Mouse (Mus musculus) inflammation-experienced regulatory T-cells, adult 6 months (primary cell): Measurements from ENCODE around the gene Btla. TPM values are rescaled to one million over a fixed set of nuclear protein-coding genes. Genes with fewer than 3 reads are reported as not detected.

ENCODE experiments used
- ATAC-seq: one replicate; pipeline ENCODE4 v1.8.0; 2017
- polyA plus RNA-seq, 3 experiments: library from polyadenylated mRNA; unstranded; fragments of 100-300 nt; shearing (Covaris generic); gene quantifications; one replicate each; pipeline ENCODE4 v1.2.1; 2017

The Btla gene
- polyA plus RNA-seq: 10 to 100 TPM; 56.8 to 63.2 (median 60.4) TPM

DNA sequence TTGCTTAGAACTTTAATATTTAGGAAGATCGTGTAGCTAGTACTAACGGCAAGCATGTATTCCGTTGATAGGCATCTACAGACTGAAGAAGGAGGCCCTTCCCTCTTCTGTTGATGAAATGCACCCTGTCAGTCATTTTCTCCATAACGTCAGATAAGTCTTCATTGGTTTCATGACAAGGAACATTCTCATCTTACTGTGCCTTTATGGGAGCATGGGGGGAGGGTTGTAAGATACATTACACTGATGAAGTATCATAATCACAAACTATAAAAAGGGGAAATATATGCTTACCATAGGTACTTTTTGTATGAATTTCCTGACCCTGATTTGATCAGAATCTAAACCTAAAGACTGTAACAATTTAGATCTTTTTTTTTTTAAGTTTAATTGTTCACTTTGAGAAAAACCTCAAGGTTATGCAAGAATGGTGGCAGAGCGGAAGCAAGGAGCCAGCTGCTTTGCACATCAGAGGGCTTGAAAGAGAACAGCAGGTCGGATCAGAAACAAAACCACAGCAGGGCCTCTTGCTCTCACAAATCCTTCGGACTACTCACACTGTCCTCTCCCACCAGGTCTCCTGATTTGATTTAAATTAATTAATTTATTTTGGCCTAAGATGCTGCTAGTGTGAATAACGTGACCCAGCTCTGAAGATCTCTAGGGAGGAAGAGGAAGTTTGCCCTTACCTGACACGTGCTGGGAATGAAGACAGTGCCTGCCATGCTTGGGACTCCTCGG lies at the start of gene Btla:
Gene Btla (plus strand): TSS at position 668 of the 741 bp plus-strand sequence.
- peak; percentile 68 for ATAC-seq

GRCm38 (mm10) chr16:45178552-45178951 lies 45.6 kb upstream of the Btla start:
- ATAC-seq: no peak

- ATAC-seq: peak; percentile 55
Measured at GRCm38 (mm10) chr16:45181824-45182223, 42.3 kb upstream of the Btla start.

DNA sequence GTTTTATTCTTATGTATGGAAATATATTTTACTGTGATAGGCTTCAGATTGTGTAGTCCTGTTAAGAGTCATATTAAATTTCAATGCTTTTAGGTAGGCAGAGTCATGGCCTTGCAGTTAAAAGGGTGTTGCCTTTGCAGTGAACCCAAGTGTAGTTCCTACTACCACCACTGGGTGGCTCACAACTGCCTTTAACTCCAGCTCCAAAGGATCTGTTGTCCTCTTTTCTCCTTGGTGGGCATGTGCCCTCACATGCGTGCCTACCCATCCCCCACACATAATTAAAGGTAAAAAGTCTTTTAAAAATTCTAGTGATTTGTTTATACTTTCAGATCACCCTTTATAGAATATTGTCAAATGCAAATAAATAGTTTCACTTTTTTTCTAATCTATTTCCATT lies 31.5 kb upstream of the Btla start:
- peak; percentile 76 for ATAC-seq

DNA sequence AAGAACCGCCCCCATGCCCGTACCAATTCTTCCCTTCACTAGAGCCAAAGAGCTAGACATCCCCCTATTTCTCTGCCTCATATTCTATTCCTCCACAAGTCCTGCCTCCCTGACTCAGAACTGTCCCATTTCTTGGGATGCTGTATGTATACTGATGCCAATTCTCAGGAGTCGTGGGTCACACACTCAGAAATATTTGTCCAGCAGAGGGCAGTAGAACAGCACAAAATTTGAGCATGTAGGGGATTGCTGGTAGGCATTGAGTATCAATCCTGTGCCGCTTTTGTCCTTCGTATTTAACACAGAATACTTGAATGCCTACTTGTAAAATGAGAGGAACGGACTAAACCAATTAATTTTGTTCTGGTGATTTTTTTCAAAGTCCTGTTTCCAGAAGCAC lies 27.3 kb upstream of the Btla start:
- peak; percentile 81 for ATAC-seq

GRCm38 (mm10) chr16:45201395-45201794 lies 22.7 kb upstream of the Btla start:
- no peak for ATAC-seq

DNA sequence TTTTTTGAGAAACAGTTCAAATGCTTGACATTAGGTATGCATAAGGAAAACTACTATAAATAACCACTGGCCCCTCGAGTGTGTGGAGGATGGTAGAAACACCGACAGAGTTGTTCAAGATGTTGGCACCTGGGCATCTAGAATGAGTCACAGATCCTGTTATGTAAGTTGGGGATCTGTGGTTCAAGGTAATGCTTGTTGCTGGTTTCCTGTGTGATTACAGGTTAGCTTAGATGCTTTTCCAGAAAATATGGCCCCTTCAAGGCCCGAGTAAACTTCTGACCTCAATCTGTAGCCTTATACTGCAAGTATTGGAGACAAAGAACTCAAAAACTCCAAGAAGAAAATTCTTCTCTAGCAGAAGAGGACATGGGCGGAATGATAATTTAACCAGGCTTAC lies 19.7 kb upstream of the Btla start:
- ATAC-seq: no peak

DNA sequence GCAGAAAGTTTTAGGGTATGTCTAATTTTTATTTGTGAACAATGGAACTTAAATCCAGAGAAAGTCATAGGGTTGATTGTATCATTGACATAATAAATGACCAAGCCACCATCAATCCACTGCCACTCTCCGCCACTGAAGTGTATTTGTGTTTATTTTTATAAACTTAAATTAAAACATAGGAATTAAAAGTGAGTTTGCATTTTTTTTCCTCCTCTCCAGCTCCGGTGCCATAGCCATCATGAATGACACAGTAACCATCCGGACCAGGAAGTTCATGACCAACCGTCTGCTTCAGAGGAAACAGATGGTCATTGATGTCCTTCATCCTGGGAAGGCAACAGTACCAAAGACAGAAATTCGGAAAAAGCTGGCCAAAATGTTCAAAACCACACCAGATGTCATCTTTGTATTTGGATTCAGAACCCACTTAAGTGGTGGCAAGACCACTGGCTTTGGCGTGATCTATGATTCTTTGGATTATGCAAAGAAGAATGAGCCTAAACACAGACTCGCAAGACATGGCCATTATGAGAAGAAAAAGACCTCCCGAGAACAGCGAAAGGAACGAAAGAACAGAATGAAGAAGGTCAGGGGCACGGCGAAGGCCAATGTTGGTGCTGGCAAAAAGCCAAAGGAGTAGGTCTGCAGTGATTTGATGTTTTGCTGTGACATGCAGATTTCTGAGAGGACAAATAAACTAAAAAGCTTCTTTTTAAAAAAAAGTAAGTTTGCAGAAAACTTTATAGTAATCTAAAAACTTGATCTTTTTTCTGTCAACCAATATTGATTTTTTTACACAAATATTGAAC lies 19.1 kb upstream of the Btla start:
- no peak for ATAC-seq

GRCm38 (mm10) chr16:45222016-45222415 lies 2.1 kb upstream of the Btla start:
- ATAC-seq: no peak

GRCm38 (mm10) chr16:45222771-45223170 lies 1.3 kb upstream of the Btla start:
- no peak for ATAC-seq

GRCm38 (mm10) chr16:45224431-45225008 lies 405 bp downstream of the Btla start:
- ATAC-seq: peak; percentile 52

- no peak for ATAC-seq
Measured at GRCm38 (mm10) chr16:45227002-45227401, 2.9 kb downstream of the Btla start.

DNA sequence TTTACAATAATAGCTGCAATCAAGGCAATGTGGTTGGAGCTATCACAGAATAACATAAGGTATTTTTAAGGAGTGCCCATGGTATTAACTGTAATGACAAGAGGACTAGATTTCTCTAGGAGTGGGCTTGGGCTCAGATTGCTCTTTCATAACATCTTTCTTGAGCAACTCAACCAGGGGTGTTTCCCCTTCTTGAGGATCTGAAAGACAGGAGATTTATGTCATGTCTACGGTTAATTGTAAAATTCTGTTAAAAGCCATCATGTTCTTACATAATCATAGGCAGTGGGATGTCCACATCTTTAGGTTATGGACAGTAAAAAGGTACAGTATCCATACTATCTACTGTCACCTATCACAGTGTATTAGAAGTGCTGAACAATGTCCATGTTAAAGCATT lies 7.2 kb downstream of the Btla start:
- ATAC-seq: no peak

DNA sequence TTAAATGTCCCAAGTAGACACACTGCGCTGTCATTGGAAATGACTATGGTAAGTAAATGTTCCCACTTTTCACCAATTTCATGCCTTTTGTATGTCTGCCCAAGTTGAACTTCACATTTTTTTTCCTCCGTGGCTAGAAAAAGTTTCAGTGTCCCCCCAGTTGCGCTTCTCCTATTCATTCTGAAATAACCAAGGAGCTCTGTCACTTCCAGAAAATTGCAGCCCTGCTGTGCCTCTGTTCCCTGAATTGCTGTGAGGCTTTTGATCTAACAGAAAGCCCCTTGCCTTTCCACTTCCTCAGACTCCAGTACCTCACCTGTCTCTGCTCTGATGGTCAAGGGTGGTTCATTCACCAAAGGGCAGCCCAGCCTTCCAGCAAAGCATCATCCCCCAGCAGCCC lies 8.9 kb downstream of the Btla start:
- ATAC-seq: no peak

DNA sequence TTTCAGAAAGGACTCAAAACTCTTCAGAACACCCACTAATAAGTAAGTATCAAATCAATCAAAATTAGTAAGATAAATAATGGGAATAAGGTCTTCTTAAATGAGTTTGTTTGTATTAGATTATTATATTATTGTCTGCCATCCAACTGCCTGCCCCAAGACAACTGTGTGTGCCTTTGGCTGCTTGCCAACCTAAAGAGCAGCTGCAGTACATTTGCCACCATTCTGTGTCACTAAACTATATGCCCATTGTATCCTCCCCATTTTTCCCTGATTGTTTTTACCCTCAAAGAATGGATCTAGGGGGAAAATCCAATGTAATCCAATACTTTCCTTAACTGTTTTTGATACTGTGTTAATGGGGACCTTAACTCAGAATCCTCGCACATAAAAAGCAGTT lies 18.6 kb downstream of the Btla start:
- ATAC-seq: no peak

DNA sequence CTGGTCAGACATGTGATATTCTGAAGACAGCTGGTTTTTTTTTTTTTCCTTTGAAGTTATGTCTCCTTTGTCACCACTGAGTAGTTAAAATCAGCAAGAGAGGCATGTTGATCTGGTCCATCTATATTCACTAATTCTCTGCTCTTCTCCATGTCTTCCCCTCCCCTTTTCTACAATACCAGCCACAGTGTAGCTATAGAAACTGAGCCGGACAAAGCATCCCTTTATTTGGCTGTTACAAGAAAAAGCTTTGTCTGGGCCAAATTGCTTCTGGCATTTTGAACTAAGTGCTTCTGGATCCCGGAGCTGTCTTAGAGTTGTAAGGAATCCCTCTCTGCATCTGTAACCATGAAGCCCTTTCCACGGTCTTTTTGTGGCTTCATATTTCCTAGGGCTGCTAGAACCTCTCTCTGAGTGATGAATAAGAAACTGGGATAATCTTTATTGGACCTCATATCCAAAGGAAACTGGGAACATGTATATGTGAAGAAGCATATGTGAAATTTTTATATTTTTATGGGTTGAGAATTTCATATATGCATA lies 20.9 kb downstream of the Btla start:
- ATAC-seq: no peak

DNA sequence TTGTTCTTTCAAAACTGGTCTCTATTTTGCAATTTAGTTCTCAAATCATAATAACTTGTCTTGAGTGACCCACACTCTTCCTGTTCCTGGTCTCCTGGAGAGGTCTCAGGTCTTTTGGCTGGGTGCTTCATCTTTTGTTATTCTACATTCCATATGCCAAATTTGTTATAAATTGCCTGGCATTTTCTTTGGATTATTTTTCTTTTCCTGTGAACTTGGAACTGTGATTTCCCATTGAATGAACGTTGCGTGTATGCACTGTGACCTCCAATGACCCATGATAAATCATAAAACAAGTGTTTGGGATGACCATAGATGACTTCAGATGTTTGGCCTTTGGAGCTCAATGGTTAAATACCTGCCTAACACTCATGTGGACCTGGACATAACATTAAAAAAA lies 25.6 kb downstream of the Btla start:
- no peak for ATAC-seq

GRCm38 (mm10) chr16:45250317-45250716 lies 26.2 kb downstream of the Btla start:
- no peak for ATAC-seq

- ATAC-seq: peak; percentile 80
Measured at GRCm38 (mm10) chr16:45251773-45252413, 27.8 kb downstream of the Btla start.

DNA sequence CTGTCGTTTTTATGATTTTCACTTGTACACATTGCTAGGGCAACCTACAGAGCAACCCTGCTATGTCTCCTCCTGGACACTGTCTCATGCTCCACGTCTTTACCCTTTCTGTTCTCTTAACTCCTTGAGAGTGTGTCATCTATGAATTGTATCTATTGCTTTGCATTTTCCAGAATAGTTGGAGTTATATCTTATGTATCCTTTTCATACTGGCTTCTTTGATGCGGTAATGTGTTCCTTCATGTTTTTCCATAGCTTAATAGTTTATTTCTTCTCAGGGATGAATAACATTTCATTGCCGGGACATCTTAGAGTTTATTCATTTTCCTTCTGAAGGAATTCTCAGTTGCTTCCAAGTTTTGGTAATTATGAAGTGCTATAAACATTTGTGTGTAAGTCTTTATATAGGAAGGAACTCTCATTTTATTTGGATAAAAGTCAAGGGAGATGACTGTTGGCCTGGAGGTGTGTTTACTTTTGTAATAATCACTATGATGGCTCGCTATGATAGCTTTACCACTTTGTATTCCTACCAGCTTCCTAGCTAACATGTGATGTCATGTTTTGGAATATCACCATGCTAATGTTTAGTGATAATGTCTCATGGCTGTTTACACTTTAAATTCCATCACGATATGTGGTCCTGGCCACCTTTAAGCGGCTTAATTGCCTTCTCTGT lies 31.2 kb downstream of the Btla start:
- ATAC-seq: no peak

DNA sequence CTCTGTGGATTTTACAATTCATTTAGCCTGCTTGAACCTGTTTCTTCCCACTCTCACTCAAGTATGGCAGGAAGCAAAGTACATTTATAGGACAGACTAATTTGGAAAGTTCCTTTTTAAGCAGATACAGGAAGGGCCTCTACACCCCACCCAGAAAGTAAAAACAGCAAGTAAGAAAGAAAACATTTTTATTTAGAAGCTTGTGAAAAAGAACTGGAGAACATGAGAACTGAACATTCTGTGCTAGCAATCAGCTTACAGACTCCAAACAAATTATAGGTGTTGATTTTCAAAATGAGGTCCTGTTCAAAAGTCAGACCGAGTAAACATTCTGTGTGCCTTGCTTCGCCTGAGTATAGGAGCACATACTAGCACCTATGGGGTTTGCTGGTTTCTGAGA lies 32.8 kb downstream of the Btla start:
- no peak for ATAC-seq

DNA sequence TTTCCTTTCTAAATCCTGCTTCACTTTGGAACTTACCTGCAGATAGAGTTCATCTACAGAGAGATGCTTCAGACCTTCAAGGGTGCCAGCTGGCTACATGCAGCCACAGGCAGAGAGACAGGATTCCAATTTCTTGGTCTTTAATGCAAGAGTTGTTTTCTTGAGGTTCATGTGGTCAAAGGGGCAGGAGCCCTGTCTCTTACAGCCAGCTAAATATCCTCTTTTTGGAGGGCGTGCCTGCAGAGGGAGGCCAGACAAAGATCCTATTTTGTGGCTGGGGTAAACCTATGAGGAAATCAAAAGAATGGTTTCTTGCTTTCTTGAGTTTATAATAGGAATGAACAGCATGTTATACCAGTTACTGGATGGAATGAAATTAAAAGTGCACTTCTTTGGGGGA lies 33.5 kb downstream of the Btla start:
- no peak for ATAC-seq
